Mouse (Mus musculus) stomach, embryonic 15.5 days (tissue): ENCODE data around the gene Slc22a12. TPM values are rescaled to one million over a fixed set of nuclear protein-coding genes. Genes with fewer than 3 reads are reported as not detected.

Experiments used
- ATAC-seq: fragments of 200-750 bp; cut with Nextera tagmentation; 2 replicates; pipeline ENCODE4 v1.8.0; 2017; ENCODE audit warnings: low read depth, moderate number of reproducible peaks, moderate TSS enrichment; ENCODE audit not compliant: insufficient read depth, low FRiP score
- H3K27ac ChIP-seq: fragments of 300-500 bp; sonication (generic); 2 replicates; pipeline ENCODE4 v1.5.1; 2015; ENCODE audit warnings: mild to moderate bottlenecking, inconsistent platforms
- H3K27me3 ChIP-seq: fragments of 300-500 bp; sonication (generic); replicated peaks from 2 replicates; pipeline ENCODE4 v1.6.1; 2015; ENCODE audit warnings: inconsistent platforms
- H3K36me3 ChIP-seq: fragments of 300-500 bp; sonication (generic); 2 replicates; pipeline ENCODE4 v1.6.1; 2015; ENCODE audit warnings: inconsistent platforms
- H3K4me1 ChIP-seq: fragments of 300-500 bp; sonication (generic); 2 replicates; pipeline ENCODE4 v1.6.1; 2015; ENCODE audit warnings: inconsistent platforms
- H3K4me2 ChIP-seq: fragments of 300-500 bp; sonication (generic); 2 replicates; pipeline ENCODE4 v1.6.1; 2015; ENCODE audit warnings: mild to moderate bottlenecking, inconsistent platforms
- H3K4me3 ChIP-seq: fragments of 300-500 bp; sonication (generic); replicated peaks from 2 replicates; pipeline ENCODE4 v1.5.1; 2015; ENCODE audit warnings: inconsistent platforms
- H3K9ac ChIP-seq: fragments of 300-500 bp; sonication (generic); 2 replicates; pipeline ENCODE4 v1.6.1; 2015; ENCODE audit warnings: inconsistent platforms
- H3K9me3 ChIP-seq: fragments of 300-500 bp; sonication (generic); 2 replicates; pipeline ENCODE4 v1.6.1; 2016; ENCODE audit warnings: inconsistent platforms
- WGBS: fragments of 180-500 bp; shearing (Covaris S2); methylation state at CpG from one replicate; pipeline ENCODE4 v1.1.7; 2015; 5-methylcytosine and 5-hydroxymethylcytosine counted together
- polyA plus RNA-seq: library from polyadenylated mRNA; unstranded; fragments of >200 nt; fragmentation: Nextera tagmentation; extraction: Ambion mirVana; gene quantifications from 2 replicates; pipeline ENCODE4 v1.2.1, GENCODE M21; 2015

The Slc22a12 gene
- not detected in 2 replicates for polyA plus RNA-seq

DNA sequence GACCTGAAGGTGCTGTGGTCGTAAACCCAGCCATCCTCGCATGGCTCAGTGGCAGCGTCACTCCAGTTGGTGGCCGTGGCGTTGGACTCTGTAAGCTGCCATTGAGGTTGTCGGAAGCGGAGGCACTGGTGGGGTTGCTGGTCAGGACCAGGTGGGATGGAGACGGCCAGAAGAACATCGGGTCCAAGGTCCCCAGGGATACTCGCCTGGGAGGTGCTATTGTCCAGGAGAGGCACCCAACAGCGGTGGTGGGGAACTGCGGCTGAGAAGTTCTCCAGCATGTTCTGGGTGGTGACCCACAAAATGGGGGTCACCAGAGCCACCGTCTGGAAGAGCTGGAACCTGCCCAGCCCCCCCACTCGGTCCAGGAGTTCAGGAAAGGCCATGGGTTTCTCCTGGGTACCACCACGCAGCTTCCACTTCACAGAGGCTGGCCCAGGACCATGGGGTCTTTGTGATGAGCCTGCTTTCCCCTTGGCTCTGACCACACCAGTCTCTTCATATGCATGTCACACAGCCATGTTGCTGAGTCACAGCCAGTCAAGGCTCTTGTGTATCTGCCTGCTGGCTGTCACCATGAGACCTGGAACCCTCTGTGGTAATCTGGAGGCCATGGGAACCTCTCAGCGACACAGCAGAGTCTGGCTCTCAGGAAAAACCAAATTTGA lies at the start of gene Slc22a12:
Slc22a12 (minus strand) TSS at position 666 of the 668 bp plus-strand sequence.
- ATAC-seq = no peak
- H3K9me3 ChIP-seq = no peaks in the 10 kb centered on the region
- no peak within 1 kb of the TSS for H3K9ac ChIP-seq
- no peaks in the 10 kb centered on the region for H3K36me3 ChIP-seq
- H3K4me2 ChIP-seq = no peak within 1 kb of the TSS
- no peak within 1 kb of the TSS for H3K27ac ChIP-seq
- H3K27me3 ChIP-seq = no peaks in the 10 kb centered on the region
- no peaks in the 10 kb centered on the region for H3K4me1 ChIP-seq
- H3K4me3 ChIP-seq = no peak within 1 kb of the TSS
- WGBS = 90% methylated on average over 16 of the region's 16 CpGs

DNA sequence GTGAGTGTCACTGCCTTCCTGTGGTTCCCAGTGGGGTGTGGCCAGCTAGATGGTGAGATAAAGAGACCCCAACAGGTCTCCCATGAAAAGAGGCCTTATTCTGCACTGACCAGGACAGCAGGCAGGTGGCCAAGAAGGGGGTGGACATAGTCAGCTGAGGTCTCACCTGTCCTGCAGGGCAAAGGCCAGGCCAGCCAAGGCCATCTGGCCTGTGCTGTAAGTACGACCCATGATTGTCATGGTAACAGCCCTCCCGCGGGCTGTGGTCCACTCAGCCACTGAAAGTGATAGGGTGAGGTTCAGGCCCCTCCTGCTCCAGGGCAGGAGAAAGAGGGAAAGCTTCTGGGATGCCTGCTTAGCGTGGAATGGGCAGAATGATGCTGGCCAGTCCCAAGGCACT lies 29.2 kb upstream of the Slc22a12 start:
- no peaks in the 10 kb centered on the region for H3K27me3 ChIP-seq
- H3K4me1 ChIP-seq = no peaks in the 10 kb centered on the region
- H3K36me3 ChIP-seq = no peaks in the 10 kb centered on the region
- H3K9ac ChIP-seq = no peak overlapping the region
- no peak overlapping the region for H3K4me3 ChIP-seq
- WGBS = 29% methylated on average over 4 of the region's 4 CpGs
- H3K27ac ChIP-seq = no peak overlapping the region
- no peak for ATAC-seq
- no peaks in the 10 kb centered on the region for H3K9me3 ChIP-seq
- H3K4me2 ChIP-seq = no peak overlapping the region

DNA sequence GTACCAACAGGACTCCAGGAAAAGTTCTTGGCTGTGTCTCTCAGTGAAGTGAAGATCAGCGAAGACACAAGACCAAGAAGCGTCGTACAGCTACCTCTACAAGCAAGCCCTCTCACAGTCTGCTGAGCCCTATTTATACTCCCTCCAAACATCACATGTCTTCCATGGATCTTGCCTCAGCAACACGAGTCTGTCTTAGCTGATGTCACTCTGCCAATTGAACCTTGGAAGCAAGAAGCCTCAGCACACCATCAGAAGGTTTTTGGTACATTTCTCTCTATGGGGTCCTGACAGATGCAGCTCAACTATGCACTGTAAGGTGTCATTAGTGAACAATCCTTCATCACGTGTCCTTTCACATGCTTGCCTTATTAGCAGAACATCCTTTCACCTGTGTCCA lies 28.6 kb upstream of the Slc22a12 start:
- 75% methylated on average over 5 of the region's 5 CpGs for WGBS
- H3K27ac ChIP-seq = no peak overlapping the region
- H3K27me3 ChIP-seq = no peaks in the 10 kb centered on the region
- no peak overlapping the region for H3K9ac ChIP-seq
- H3K4me1 ChIP-seq = no peaks in the 10 kb centered on the region
- H3K36me3 ChIP-seq = no peaks in the 10 kb centered on the region
- no peak for ATAC-seq
- H3K4me2 ChIP-seq = no peak overlapping the region
- no peaks in the 10 kb centered on the region for H3K9me3 ChIP-seq
- no peak overlapping the region for H3K4me3 ChIP-seq

DNA sequence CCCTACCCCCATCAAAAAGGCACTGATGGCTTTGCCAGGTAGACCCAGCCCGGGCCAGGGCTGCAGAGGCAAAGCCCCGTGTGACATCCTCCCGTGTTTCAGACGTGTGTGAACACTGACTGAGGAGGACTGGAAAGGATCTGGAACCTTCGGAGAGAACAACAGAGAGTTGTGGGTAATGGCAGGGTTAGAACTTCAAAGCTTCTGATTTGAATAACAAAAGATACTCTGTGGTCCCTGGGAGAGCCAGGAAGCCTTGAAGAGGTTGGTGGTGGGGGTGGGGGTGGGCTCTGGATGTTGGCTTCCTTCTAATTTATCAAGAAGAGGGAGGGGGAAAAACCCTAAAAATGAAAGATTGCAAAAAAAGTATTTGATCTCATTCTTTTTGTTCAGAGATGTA lies 26.7 kb upstream of the Slc22a12 start:
- Histone ChIP-seq H3K27ac (no peak overlapping the region), H3K4me1 (no peaks in the 10 kb centered on the region), H3K4me3 (no peak overlapping the region), H3K36me3 (no peaks in the 10 kb centered on the region), H3K9me3 (no peaks in the 10 kb centered on the region), H3K4me2 (no peak overlapping the region), H3K27me3 (no peaks in the 10 kb centered on the region), H3K9ac (no peak overlapping the region)
- WGBS = 42% methylated on average over 5 of the region's 5 CpGs
- ATAC-seq = no peak

DNA sequence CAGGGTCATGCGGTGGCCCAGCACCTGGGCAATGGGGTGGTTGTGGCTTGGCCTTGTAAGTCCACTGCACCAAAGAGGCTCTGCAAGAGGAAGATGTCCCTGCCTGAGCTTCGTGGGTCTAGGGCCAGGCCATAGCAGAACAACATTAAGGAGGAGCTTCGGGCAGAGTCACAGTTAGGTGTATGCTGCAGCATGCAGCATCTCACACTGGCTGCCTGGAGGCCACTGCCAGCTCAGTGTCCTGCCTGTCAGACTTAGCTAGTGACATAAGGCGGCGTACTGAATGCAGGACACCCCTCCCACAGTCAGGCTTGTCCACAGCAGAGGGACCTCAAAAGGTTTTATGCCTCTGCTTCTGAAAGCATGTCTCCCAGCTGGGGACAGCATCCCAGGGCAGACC lies 26.2 kb upstream of the Slc22a12 start:
- ATAC-seq = no peak
- no peak overlapping the region for H3K4me3 ChIP-seq
- no peaks in the 10 kb centered on the region for H3K9me3 ChIP-seq
- H3K9ac ChIP-seq = no peak overlapping the region
- H3K27me3 ChIP-seq = no peaks in the 10 kb centered on the region
- no peak overlapping the region for H3K27ac ChIP-seq
- 75% methylated on average over 5 of the region's 5 CpGs for WGBS
- no peak overlapping the region for H3K4me2 ChIP-seq
- no peaks in the 10 kb centered on the region for H3K4me1 ChIP-seq
- no peaks in the 10 kb centered on the region for H3K36me3 ChIP-seq

DNA sequence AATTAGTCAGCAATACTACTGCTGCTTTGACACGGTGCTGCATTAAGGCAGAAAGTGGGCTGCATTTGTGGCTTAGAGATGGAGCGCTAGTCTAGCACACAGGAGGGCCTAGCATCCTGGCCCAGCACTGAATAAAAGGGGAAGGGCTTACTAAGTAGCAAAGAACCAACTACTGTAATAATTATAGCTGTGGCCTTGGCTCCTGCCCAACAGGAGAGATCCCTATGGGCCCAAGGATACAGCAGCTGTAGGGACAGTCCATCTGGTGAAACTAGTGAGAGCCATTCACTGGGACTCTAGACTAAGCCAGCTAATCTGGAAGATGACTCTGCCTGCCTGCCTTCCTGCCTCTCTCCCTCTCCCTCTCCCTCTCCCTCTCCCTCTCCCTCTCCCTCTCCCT lies 23.6 kb upstream of the Slc22a12 start:
- Histone ChIP-seq H3K4me2 (no peak overlapping the region), H3K9me3 (no peaks in the 10 kb centered on the region), H3K27me3 (no peaks in the 10 kb centered on the region), H3K9ac (no peak overlapping the region), H3K4me3 (no peak overlapping the region), H3K27ac (no peak overlapping the region), H3K4me1 (no peaks in the 10 kb centered on the region), H3K36me3 (no peaks in the 10 kb centered on the region)
- WGBS = 89% methylated on average over 2 of the region's 2 CpGs
- ATAC-seq = no peak

DNA sequence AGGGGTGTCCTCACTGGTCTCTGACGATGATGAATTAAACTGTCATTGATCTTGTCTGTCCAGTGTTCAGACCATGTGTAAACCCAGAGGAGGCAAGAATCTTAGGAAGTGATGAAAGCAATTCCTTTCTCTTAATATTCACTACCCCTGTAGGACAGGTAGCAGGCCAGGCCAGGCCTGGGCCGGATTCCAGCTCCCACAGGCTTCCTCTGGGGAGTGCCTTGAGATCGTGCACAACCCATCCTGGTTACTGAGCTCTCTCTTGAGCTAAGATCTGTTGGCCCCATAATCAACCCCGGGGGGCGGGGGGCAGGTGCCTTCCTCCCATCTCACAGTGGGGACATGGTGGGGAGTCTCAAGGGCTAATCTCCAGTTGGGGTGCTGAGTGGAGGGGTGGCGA lies 22.3 kb upstream of the Slc22a12 start:
- Histone ChIP-seq H3K27ac (no peak overlapping the region), H3K27me3 (no peaks in the 10 kb centered on the region), H3K9ac (no peak overlapping the region), H3K4me2 (no peak overlapping the region), H3K9me3 (no peaks in the 10 kb centered on the region), H3K4me3 (no peak overlapping the region), H3K4me1 (no peaks in the 10 kb centered on the region), H3K36me3 (no peaks in the 10 kb centered on the region)
- ATAC-seq = no peak
- WGBS = 83% methylated on average over 6 of the region's 6 CpGs

DNA sequence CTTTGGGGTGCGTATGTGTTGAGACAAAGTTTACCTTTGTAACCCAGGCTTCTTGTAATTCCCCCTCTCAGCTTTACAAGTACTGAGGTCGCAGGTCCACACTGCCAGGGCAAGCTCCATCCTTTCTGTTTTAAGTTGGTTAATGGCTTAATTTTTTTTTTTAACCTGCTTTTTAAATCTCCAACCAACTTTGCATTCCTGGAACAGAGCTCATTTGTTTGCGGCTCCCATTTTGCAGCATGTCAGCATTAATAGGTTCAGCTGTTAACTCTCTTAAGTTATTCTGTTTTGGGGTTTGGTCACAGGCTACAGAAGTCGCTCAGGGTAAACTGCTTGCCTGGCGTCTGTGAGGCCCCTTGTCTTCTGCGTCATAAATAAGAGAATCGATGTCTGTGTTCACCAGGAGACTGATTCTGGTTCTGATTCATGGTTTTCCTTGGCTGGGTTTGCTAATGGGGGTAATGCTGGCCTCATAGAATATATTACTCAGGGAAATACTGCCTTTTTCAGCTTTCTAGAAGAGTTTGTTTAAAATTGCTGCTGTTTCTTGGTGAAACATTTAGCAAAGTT lies 17.5 kb upstream of the Slc22a12 start:
- H3K36me3 ChIP-seq = no peaks in the 10 kb centered on the region
- no peaks in the 10 kb centered on the region for H3K9me3 ChIP-seq
- no peaks in the 10 kb centered on the region for H3K4me1 ChIP-seq
- ATAC-seq = no peak
- no peak overlapping the region for H3K27ac ChIP-seq
- no peak overlapping the region for H3K4me3 ChIP-seq
- 62% methylated on average over 7 of the region's 7 CpGs for WGBS
- H3K4me2 ChIP-seq = no peak overlapping the region
- no peak overlapping the region for H3K9ac ChIP-seq
- H3K27me3 ChIP-seq = no peaks in the 10 kb centered on the region

DNA sequence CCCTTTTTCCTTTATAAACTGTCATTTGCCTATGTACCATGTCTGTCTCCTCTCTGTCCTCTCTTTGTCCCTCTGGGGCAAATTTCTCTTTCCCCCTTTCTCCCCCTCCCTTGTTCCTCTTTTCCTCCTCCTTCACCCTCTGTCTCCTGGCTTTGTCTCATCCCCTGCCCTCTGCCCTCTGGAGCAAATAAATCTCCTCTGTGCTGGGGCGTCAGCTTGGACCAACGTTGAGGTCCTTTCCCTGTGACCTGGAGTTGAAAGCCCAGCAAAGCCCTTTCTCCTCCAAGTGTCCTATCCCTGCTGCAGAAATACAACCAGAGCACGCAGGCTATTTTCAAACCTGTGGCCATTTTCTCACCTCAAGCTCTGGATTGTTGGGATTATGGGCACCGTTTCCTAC lies 16.7 kb upstream of the Slc22a12 start:
- no peak overlapping the region for H3K4me2 ChIP-seq
- no peaks in the 10 kb centered on the region for H3K9me3 ChIP-seq
- no peak overlapping the region for H3K27ac ChIP-seq
- ATAC-seq = no peak
- no peaks in the 10 kb centered on the region for H3K4me1 ChIP-seq
- no peaks in the 10 kb centered on the region for H3K27me3 ChIP-seq
- 58% methylated on average over 4 of the region's 4 CpGs for WGBS
- H3K36me3 ChIP-seq = no peaks in the 10 kb centered on the region
- no peak overlapping the region for H3K9ac ChIP-seq
- H3K4me3 ChIP-seq = no peak overlapping the region

DNA sequence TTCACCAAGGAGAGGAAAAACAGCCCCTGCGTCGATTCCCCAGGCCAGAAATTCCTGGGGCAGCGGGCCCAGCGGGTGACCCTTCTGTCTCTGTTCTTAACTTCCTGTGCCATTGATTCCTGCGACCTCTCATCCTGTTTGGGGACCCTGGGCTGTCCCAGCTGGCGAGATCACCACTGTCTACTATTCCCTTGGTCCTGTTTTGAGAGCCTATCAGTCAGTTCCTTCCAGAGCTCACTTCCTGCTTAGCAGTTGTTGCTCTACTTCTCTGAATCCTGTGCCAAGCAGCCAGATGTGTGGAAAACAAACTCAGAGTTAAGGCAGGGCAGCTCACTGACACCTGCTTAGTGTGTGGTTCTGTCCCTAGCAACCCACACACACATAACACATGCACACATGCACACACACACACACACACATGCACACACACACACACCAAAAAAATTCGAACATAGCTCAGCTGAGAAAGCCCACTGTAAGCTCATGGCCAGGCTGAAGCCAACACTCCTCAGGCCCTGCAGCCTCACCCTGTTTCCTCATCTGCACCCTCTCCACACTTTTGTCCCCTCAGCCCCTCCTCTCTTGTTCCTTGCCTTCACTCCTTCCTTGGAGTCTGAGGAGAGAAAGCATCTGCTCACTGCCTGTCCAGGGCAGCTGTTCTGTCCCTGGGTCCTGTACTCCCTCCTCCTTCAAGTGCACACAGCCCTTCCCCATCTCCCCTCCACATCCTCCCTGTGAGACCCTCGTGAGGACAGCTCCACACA lies 11.2 kb upstream of the Slc22a12 start:
- ATAC-seq = no peak
- no peaks in the 10 kb centered on the region for H3K27me3 ChIP-seq
- H3K4me1 ChIP-seq = no peaks in the 10 kb centered on the region
- no peak overlapping the region for H3K4me3 ChIP-seq
- 38% methylated on average over 8 of the region's 8 CpGs for WGBS
- H3K27ac ChIP-seq = no peak overlapping the region
- no peak overlapping the region for H3K4me2 ChIP-seq
- no peaks in the 10 kb centered on the region for H3K9me3 ChIP-seq
- no peak overlapping the region for H3K9ac ChIP-seq
- H3K36me3 ChIP-seq = no peaks in the 10 kb centered on the region

DNA sequence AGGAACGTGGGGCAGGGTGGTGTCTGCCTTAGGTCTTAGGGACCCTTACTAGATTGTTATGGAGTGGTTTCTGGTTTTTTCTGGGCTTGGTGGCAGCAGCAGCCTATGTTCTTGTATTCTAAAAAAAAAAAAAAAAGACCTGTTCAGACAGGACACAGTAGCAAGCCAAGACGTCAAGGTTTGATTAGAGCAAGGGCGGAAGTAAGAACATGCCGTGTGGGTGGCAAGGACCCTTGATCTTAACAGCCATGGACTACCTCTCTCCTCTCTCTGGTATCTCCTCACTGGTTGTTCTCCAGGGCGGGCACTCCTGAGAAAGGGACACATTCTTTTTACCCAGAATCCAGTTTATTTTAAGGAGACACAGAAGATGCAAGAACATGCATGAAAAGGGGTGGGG lies 10.3 kb upstream of the Slc22a12 start:
- no peaks in the 10 kb centered on the region for H3K27me3 ChIP-seq
- 69% methylated on average over 5 of the region's 5 CpGs for WGBS
- no peak overlapping the region for H3K4me3 ChIP-seq
- no peak for ATAC-seq
- no peak overlapping the region for H3K4me2 ChIP-seq
- no peaks in the 10 kb centered on the region for H3K4me1 ChIP-seq
- H3K36me3 ChIP-seq = no peaks in the 10 kb centered on the region
- no peaks in the 10 kb centered on the region for H3K9me3 ChIP-seq
- H3K27ac ChIP-seq = no peak overlapping the region
- H3K9ac ChIP-seq = no peak overlapping the region

DNA sequence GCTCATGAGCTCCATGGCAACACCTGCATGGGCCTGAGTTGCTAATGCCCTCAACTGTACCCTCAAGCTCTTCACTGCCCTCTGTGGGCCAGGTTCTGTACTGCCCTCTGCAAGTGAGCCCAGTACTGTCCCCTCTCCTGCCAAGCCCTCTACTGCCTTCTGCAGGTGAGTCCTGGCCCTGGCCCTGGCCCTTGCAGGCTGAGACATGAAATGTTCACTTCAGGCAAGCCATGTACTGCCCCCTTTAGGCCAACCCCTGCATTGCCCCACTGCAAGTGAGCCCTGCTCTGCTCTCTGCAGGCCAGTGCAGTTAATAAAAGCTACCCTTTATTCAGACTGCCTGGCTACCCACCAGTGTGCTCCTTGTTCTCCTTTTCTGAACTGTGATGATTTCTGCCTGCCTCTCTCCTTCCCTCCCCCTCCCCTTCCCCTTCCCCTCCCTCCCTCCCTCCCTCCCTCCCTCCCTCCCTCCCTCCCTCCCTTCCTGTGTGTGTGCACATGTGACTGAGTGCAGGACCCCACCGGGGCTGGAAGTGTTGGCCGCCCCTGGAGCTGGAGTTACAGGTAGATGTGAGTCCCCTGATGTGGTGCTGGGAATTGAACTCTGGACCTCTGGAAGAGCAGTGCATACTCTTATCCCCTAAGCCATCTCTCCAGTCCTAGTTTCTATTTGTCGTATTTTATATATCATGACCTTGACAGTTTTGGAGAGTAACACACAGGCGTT lies 9.6 kb upstream of the Slc22a12 start:
- ATAC-seq = no peak; the same call in 1 of the 2 replicates
- no peaks in the 10 kb centered on the region for H3K4me1 ChIP-seq
- no peak overlapping the region for H3K27ac ChIP-seq
- no peaks in the 10 kb centered on the region for H3K27me3 ChIP-seq
- no peak overlapping the region for H3K4me2 ChIP-seq
- 72% methylated on average over 2 of the region's 4 CpGs for WGBS
- no peaks in the 10 kb centered on the region for H3K9me3 ChIP-seq
- H3K9ac ChIP-seq = no peak overlapping the region
- no peaks in the 10 kb centered on the region for H3K36me3 ChIP-seq
- no peak overlapping the region for H3K4me3 ChIP-seq
